Mouse (Mus musculus) C2C12 (cell line): ENCODE data around the gene H2-K1.

ENCODE experiments used
- CTCF ChIP-seq: IDR thresholded peaks from one replicate; pipeline ENCODE4 v1.5.1; 2011; ENCODE audit not compliant: control insufficient read depth, insufficient read depth, insufficient read length
- MAX ChIP-seq: IDR thresholded peaks from one replicate; pipeline ENCODE4 v1.6.1; 2011; ENCODE audit warnings: mild to moderate bottlenecking, control low read depth

DNA sequence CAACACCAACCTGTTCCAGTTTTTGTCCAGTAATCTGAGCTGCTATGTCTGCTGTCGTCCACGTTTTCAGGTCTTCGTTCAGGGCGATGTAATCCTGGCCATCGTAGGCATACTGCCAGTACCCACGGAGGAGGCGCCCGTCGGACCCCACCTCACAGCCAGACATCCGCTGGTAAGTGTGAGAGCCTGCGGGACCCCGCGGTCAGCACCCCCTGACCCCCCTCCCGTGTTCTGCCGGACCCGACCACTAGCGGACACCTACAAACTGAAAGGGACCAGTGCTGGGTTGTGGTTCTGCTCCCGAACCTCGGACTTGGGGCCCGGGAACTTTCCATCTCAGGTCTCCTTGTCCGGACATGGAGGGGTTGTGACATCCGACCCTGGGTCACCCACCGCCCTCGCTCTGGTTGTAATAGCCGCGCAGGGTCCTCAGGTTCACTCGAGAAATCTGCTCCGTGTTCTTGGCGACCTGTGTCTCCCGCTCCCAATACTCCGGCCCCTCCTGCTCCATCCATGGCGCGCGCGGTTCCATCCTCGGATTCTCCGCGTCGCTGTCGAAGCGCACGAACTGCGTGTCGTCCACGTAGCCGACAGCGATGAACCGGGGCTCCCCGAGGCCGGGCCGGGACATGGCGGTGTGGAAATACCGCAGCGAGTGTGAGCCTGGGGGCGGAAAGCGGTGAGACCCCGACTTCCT lies 22.1 kb downstream of the H2-K1 start:
- TF ChIP-seq MAX (no peak), CTCF (no peak)
